Mouse (Mus musculus) bone marrow macrophage, adult 2 months (primary cell): ENCODE measurements around the gene St3gal3.

Experiments
- CTCF ChIP-seq: IDR thresholded peaks from 2 replicates; pipeline ENCODE4 v1.5.1; 2012; ENCODE audit warnings: low read depth, mild to moderate bottlenecking, low read length, moderate library complexity
- POLR2A ChIP-seq: IDR thresholded peaks from 2 replicates; pipeline ENCODE4 v1.6.1; 2012; ENCODE audit warnings: mild to moderate bottlenecking, low read depth, low read length, borderline replicate concordance

GRCm38 (mm10) chr4:117991055-117991627, 143.6 kb downstream of the St3gal3 start:
- no peak for TF ChIP-seq CTCF
- TF ChIP-seq POLR2A, result no peak
